Mouse (Mus musculus): Measurements from ENCODE around the gene Rnf181. TPM values are rescaled to one million over a fixed set of nuclear protein-coding genes. Genes with fewer than 3 reads are reported as not detected.
A peak's percentile ranks its signal among the peaks of the same experiment; 100 is the strongest.

Gene Rnf181
- polyA plus RNA-seq, 1 experiment from 2014 or later = 102 TPM

DNA sequence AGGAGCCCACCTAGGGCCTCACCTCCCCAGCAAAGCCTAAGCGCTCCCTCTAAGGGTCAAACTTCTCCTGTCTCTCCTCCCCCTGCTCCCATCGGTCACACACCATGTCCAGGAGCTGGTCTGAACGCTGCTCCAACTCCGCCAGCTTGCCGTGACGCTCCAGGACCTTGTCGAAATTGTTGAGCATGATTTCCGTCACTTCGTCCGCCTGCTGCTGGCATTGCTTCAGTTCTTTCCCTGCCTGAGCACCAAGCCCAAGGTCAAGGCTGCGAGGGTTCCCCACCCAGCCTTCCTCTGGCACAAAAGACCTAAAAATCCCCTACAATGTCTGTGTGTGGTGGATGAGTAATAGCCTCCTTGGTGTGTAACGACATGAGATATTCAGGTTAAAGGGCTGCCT, 3.3 kb upstream of the Rnf181 start:
- 85% methylated on average over 12 of the region's 12 CpGs for WGBS
- DNase-seq (ENCODE audit: low spot score) = no peak
- no peak overlapping the region for H3K27ac ChIP-seq (ENCODE audit: low read depth, low read length)
- no peak overlapping the region for H3K4me2 ChIP-seq (ENCODE audit: low read depth, low read length, severe bottlenecking)
- no peaks in the 10 kb centered on the region for H3K36me3 ChIP-seq (ENCODE audit: control insufficient read depth, insufficient read depth, low read length)
- no peak overlapping the region for H3K9ac ChIP-seq (ENCODE audit: low read length)
- no peak overlapping the region for H3K4me3 ChIP-seq (ENCODE audit: low read depth, low read length)
- ATAC-seq (replicated peaks; ENCODE audit: low FRiP score) = no peak
- H3K4me1 ChIP-seq (replicated peaks; ENCODE audit: control insufficient read depth, insufficient read depth, low read length) = no peaks in the 10 kb centered on the region
- H3K27me3 ChIP-seq (ENCODE audit: control insufficient read depth, insufficient read depth, low read length) = no peaks in the 10 kb centered on the region
- no peaks in the 10 kb centered on the region for H3K9me3 ChIP-seq (ENCODE audit: control insufficient read depth, low read length)

DNA sequence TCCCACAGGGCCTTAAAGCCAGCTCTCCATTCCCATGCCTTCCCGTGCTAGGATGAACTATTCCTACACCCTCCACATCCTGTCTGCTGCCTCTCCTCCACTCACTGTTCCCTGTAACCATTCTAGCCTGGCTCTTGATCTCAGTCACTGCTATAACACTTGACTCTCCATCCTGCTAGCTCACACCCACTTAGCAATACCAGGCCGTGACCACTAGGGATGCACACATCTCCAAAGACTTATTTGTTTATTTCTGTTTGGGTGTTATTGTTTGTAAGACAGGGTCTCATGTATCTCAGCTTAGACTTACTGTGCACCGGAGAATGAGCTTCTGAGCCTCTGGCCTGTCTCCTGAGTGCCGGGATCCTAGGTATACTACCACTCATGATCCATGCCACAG, 2.8 kb upstream of the Rnf181 start:
- H3K9me3 ChIP-seq (ENCODE audit: control insufficient read depth, low read length) = no peaks in the 10 kb centered on the region
- DNase-seq (ENCODE audit: low spot score) (no peak), ATAC-seq (replicated peaks; ENCODE audit: low FRiP score) (no peak)
- WGBS = 83% methylated on average over 4 of the region's 4 CpGs
- no peak overlapping the region for H3K4me2 ChIP-seq (ENCODE audit: low read depth, low read length, severe bottlenecking)
- H3K27me3 ChIP-seq (ENCODE audit: control insufficient read depth, insufficient read depth, low read length) = no peaks in the 10 kb centered on the region
- H3K4me1 ChIP-seq (replicated peaks; ENCODE audit: control insufficient read depth, insufficient read depth, low read length) = no peaks in the 10 kb centered on the region
- no peaks in the 10 kb centered on the region for H3K36me3 ChIP-seq (ENCODE audit: control insufficient read depth, insufficient read depth, low read length)
- H3K4me3 ChIP-seq (ENCODE audit: low read depth, low read length) = no peak overlapping the region
- H3K9ac ChIP-seq (ENCODE audit: low read length) = no peak overlapping the region
- no peak overlapping the region for H3K27ac ChIP-seq (ENCODE audit: low read depth, low read length)

DNA sequence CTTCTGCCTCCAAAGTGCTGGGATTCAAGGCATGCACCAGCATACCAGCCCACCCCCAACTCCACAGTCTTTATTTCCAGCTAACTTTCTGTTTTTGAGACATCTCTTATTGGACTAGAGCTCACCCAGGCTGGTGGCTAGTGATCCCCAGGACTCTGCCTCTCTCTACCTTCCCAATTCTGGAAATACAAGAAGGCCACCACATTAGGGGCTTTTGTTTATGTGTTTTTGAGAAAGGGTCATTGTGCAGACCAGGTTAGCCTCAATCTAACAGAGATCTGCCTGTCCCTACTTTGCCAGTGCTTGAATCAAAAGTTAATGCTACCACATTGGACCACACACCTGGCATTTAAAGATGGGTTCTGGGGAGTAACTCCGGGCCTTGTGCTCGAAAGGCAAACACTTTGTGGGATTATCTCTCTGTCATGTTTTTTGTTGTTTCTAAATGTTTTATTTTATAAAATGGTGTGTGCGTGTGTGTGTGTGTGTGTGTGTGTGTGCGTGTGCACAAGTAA, 761 bp upstream of the Rnf181 start:
- Histone ChIP-seq H3K4me3 (ENCODE audit: low read depth, low read length) (no peak overlapping the region), H3K27ac (ENCODE audit: low read depth, low read length) (no peak overlapping the region), H3K9ac (ENCODE audit: low read length) (no peak overlapping the region), H3K36me3 (ENCODE audit: control insufficient read depth, insufficient read depth, low read length) (no peaks in the 10 kb centered on the region), H3K27me3 (ENCODE audit: control insufficient read depth, insufficient read depth, low read length) (no peaks in the 10 kb centered on the region), H3K4me2 (ENCODE audit: low read depth, low read length, severe bottlenecking) (no peak overlapping the region), H3K4me1 (replicated peaks; ENCODE audit: control insufficient read depth, insufficient read depth, low read length) (peaks cover 5% of the 10 kb centered on the region; the same call in 1 of the 2 replicates), H3K9me3 (ENCODE audit: control insufficient read depth, low read length) (no peaks in the 10 kb centered on the region)
- ATAC-seq (replicated peaks; ENCODE audit: low FRiP score) (no peak), DNase-seq (ENCODE audit: low spot score) (no peak)
- WGBS = 74% methylated on average over 4 of the region's 4 CpGs

DNA sequence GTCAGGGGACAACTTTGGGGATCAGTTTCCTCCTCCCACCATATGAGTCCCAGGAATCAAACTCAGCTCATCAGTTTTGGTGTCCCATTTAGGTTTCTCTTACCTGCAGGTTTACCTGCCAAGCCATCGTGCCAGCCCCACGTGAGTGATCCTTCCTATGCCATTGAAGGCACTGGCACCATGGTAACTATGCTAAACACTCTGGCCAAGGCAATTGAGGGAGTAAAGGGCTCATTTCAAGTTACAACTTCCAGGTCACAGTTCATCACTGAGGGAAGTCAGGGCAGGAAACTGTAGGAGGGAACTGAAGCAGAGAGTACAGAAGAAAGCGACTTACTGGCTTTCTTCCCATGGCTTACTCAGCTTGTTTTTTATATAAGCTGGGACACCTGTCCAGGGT, 452 bp downstream of the Rnf181 start:
- H3K9me3 ChIP-seq (ENCODE audit: control insufficient read depth, low read length) = no peaks in the 10 kb centered on the region
- no peak overlapping the region for H3K9ac ChIP-seq (ENCODE audit: low read length)
- no peak for DNase-seq (ENCODE audit: low spot score)
- WGBS = 66% methylated on average over 3 of the region's 3 CpGs
- no peak for ATAC-seq (replicated peaks; ENCODE audit: low FRiP score)
- no peak overlapping the region for H3K27ac ChIP-seq (ENCODE audit: low read depth, low read length)
- H3K27me3 ChIP-seq (ENCODE audit: control insufficient read depth, insufficient read depth, low read length) = no peaks in the 10 kb centered on the region
- H3K4me3 ChIP-seq (ENCODE audit: low read depth, low read length) = no peak overlapping the region
- no peak overlapping the region for H3K4me2 ChIP-seq (ENCODE audit: low read depth, low read length, severe bottlenecking)
- H3K4me1 ChIP-seq (replicated peaks; ENCODE audit: control insufficient read depth, insufficient read depth, low read length) = peaks cover 5% of the 10 kb centered on the region; the same call in 1 of the 2 replicates
- no peaks in the 10 kb centered on the region for H3K36me3 ChIP-seq (ENCODE audit: control insufficient read depth, insufficient read depth, low read length)

DNA sequence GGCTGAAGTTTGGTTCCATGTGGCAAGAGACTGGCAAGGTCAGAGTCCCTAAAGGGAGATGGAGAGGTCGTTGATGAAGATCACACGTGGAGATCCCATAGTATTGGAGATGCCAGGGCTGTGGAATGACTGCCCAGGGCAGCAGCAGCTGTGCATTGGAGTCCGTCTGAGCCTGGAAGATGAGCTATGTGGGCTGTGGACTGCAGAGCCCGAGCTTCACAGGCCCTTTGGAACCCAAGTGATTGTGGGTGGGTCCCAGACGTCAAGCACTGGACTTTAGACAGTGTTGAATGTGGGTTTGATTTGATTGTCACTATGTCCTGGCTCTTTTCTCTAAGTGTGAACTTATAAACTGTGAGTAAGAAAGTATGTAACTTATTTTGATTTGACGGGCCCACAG, 1.8 kb downstream of the Rnf181 start:
- WGBS = 70% methylated on average over 6 of the region's 6 CpGs
- peaks cover 5% of the 10 kb centered on the region; the same call in 1 of the 2 replicates for H3K4me1 ChIP-seq (replicated peaks; ENCODE audit: control insufficient read depth, insufficient read depth, low read length)
- DNase-seq (ENCODE audit: low spot score) (no peak), ATAC-seq (replicated peaks; ENCODE audit: low FRiP score) (no peak)
- H3K9me3 ChIP-seq (ENCODE audit: control insufficient read depth, low read length) = no peaks in the 10 kb centered on the region
- H3K4me3 ChIP-seq (ENCODE audit: low read depth, low read length) = no peak overlapping the region
- H3K9ac ChIP-seq (ENCODE audit: low read length) = no peak overlapping the region
- no peaks in the 10 kb centered on the region for H3K36me3 ChIP-seq (ENCODE audit: control insufficient read depth, insufficient read depth, low read length)
- H3K4me2 ChIP-seq (ENCODE audit: low read depth, low read length, severe bottlenecking) = no peak overlapping the region
- H3K27me3 ChIP-seq (ENCODE audit: control insufficient read depth, insufficient read depth, low read length) = no peaks in the 10 kb centered on the region
- H3K27ac ChIP-seq (ENCODE audit: low read depth, low read length) = no peak overlapping the region

DNA sequence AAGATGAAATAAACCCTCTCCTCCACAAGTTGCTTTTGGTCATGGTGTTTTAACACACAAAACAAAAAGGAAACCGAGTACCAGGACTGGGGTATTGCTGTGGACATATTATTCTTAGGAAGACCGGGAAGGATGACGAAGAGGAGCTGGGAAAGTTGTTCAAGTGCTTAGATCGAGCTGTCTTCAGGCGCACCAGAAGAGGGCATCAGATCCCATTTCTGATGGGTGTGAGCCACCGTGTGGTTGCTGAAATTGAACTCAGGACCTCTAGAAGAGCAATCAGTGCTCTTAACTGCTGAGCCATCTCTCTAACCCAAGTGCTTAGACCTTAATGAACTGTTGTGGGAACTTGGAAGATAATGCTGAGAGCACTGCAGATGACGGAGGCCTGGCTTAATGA, 2.7 kb downstream of the Rnf181 start:
- H3K9me3 ChIP-seq (ENCODE audit: control insufficient read depth, low read length) = no peaks in the 10 kb centered on the region
- H3K4me2 ChIP-seq (ENCODE audit: low read depth, low read length, severe bottlenecking) = no peak overlapping the region
- H3K4me3 ChIP-seq (ENCODE audit: low read depth, low read length) = no peak overlapping the region
- no peaks in the 10 kb centered on the region for H3K27me3 ChIP-seq (ENCODE audit: control insufficient read depth, insufficient read depth, low read length)
- ATAC-seq (replicated peaks; ENCODE audit: low FRiP score) (no peak), DNase-seq (ENCODE audit: low spot score) (no peak)
- no peak overlapping the region for H3K27ac ChIP-seq (ENCODE audit: low read depth, low read length)
- H3K36me3 ChIP-seq (ENCODE audit: control insufficient read depth, insufficient read depth, low read length) = no peaks in the 10 kb centered on the region
- no peak overlapping the region for H3K9ac ChIP-seq (ENCODE audit: low read length)
- 44% methylated on average over 7 of the region's 7 CpGs for WGBS
- peaks cover 5% of the 10 kb centered on the region; the same call in 1 of the 2 replicates for H3K4me1 ChIP-seq (replicated peaks; ENCODE audit: control insufficient read depth, insufficient read depth, low read length)

DNA sequence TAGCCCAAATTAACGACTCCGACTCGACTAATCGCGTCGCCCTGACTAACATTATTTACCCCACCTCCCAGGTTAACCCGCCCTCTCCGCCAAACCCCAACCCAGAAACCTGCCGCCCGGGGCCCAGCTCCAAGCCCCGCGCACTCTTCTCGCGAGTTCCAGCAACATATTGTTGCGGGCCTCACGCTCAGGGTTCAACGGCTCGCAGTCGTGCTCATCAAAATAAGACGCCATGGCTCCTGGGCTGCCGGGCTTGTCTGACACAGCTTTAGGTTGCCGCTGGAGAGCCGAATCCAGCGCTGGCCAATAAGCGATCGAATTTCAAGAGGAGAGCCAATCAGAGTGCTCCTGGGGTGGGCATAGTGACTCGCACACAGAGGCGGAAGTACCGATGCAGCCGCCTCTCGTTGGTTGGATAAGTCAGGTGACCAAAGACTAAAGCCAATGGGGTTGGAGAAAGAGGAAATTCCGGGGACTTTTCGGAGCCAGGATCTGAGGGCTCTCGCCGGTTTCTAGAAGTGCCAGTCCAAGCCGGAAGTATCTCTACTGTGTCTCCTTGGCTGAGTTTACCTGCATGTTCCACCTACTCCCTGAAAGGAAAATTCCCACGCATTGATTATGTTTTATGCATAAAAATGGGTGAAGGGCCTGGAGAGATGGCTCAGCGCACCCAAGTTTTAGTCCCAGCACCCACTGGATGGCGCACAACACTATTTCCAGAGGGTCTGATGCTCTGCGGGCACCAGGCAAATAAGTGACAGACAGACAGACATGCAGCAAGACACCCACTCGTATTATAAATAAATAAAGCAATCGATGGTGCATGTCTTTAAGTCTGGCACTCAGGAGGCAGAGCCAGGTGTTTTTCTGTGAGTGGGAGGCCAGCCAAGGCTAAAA, 4.4 kb downstream of the Rnf181 start:
- DNase-seq (ENCODE audit: low spot score) (peak; percentile 95), ATAC-seq (replicated peaks; ENCODE audit: low FRiP score) (peak; percentile 99)

DNA sequence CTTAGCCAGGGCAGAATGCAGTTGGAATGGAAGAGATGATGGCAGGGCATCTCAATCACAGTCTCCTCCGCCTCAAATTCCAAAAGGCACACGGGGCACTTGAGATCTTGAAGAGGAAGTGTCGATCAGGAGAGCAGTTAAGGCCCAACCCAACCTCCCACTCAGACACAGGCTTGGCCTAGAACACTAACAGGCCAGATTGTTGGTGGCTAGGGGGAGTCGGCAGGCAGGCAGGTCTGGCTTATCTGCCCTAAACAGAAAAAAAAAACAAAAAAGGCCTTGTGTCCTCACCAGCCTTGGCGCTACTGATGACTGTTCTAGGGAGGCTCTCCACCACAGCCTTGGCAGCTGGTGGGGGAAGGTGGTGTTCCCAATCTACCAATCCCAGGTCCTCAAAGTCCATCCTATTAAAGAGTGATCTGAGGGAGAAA, 5.6 kb downstream of the Rnf181 start:
- Histone ChIP-seq H3K9ac (ENCODE audit: low read length) (no peak overlapping the region; the same call in 1 of the 2 replicates), H3K27me3 (ENCODE audit: control insufficient read depth, insufficient read depth, low read length) (no peaks in the 10 kb centered on the region), H3K4me3 (ENCODE audit: low read depth, low read length) (peak overlapping the region; percentile 80), H3K36me3 (ENCODE audit: control insufficient read depth, insufficient read depth, low read length) (no peaks in the 10 kb centered on the region; the same call in 1 of the 2 replicates), H3K27ac (ENCODE audit: low read depth, low read length) (no peak overlapping the region), H3K4me1 (replicated peaks; ENCODE audit: control insufficient read depth, insufficient read depth, low read length) (peaks cover 5% of the 10 kb centered on the region; the same call in 1 of the 2 replicates), H3K4me2 (ENCODE audit: low read depth, low read length, severe bottlenecking) (peak overlapping the region; percentile 76), H3K9me3 (ENCODE audit: control insufficient read depth, low read length) (no peaks in the 10 kb centered on the region)
- WGBS = 73% methylated on average over 5 of the region's 5 CpGs
- no peak for DNase-seq (ENCODE audit: low spot score)
- ATAC-seq (replicated peaks; ENCODE audit: low FRiP score) = no peak

More for the DNA sequence above, 4.4 kb downstream of the Rnf181 start:
- no peaks in the 10 kb centered on the region; the same call in 1 of the 2 replicates for H3K36me3 ChIP-seq (ENCODE audit: control insufficient read depth, insufficient read depth, low read length)
- peak overlapping the region; percentile 80 for H3K4me3 ChIP-seq (ENCODE audit: low read depth, low read length)
- peak overlapping the region; percentile 59; the same call in 1 of the 2 replicates for H3K27ac ChIP-seq (ENCODE audit: low read depth, low read length)
- H3K27me3 ChIP-seq (ENCODE audit: control insufficient read depth, insufficient read depth, low read length) = no peaks in the 10 kb centered on the region
- H3K9ac ChIP-seq (ENCODE audit: low read length) = peak overlapping the region; percentile 72
- H3K4me2 ChIP-seq (ENCODE audit: low read depth, low read length, severe bottlenecking) = peak overlapping the region; percentile 76
- H3K4me1 ChIP-seq (replicated peaks; ENCODE audit: control insufficient read depth, insufficient read depth, low read length) = peaks cover 5% of the 10 kb centered on the region; the same call in 1 of the 2 replicates
- no peaks in the 10 kb centered on the region for H3K9me3 ChIP-seq (ENCODE audit: control insufficient read depth, low read length)
- WGBS = under 1% methylated on average over 42 of the region's 42 CpGs

Data from forebrain, embryonic 11.5 days (tissue).